Mouse (Mus musculus): ENCODE results near the gene Tbx6. TPM values are rescaled to one million over a fixed set of nuclear protein-coding genes. Genes with fewer than 3 reads are reported as not detected.
A peak's percentile ranks its signal among the peaks of the same experiment; 100 is the strongest.

Gene Tbx6
- polyA plus RNA-seq (2012; rRNA removed) = 1.1 and 1.2 TPM in 2 replicates

DNA sequence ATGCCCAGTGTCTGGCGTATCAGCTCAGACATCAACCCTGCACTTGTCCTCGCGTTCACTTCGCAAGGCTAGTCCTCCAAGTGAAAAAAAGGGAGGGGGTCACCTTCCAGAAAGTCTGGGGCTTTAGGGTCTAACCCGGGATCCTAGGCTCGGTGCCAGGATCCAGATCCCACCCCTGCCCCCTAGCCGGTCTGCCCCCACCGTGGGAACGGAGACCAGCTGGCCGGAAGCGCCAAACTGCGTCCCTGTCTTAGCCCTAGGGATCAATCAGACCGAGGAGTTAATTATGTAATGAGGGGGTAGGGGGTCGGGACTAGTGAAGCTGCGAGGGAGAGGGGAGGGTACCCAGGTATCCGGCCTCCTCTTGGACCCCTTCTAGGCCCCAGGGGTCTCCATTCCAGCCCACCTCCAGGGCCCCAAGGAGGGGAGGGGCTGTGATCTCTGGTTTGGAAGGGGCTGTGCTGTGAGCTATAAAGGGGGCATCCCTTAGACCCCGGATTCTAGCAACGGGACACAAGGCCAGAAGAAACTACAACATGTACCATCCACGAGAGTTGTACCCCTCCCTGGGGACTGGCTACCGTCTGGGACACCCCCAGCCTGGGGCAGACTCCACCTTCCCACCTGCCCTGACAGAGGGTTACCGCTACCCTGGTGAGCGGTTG lies at the start of gene Tbx6:
Gene Tbx6 (plus strand): TSS at position 513 of the 665 bp plus-strand sequence.
- Histone ChIP-seq H3K27ac (ENCODE audit: control insufficient read depth, insufficient read depth, low read depth, low read length) (no peak within 1 kb of the TSS), H3K36me3 (ENCODE audit: control insufficient read depth, insufficient read depth, low read length) (no peaks in the 10 kb centered on the region; the same call in 1 of the 2 replicates), H3K4me1 (ENCODE audit: control insufficient read depth, insufficient read depth, low read length) (peaks cover 19% of the 10 kb centered on the region), H3K4me3 (ENCODE audit: control insufficient read depth, low read depth, low read length) (peak within 1 kb of the TSS; percentile 18; the same call in 1 of the 2 replicates), H3K27me3 (ENCODE audit: control insufficient read depth, insufficient read depth, low read length) (no peaks in the 10 kb centered on the region)
- TF ChIP-seq POLR2A (IDR thresholded peaks at IDR 0.05; ENCODE audit: control insufficient read depth, low read depth, low read length) (no peak), CTCF (IDR thresholded peaks at IDR 0.05; ENCODE audit: control insufficient read depth, insufficient read depth, insufficient replicate concordance, low read depth, low read length) (no peak)

DNA sequence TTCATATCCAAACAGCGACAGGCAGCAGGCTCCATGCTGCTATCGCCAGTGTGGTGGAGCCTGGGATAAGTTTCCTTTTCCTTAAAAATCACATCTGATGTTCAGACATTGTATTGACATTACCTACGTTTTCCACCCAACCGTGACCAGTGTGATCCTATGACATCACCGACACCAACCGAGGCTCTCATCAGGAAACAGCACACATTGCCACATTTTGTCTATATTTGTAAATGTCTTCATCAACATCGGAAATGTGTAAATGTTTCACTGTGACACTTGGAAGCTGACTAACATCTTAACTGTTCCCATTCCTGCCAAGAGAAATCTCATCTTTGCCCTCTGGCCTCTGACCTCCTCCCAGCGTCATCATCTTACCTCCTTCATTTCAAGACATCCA lies 45.2 kb upstream of the Tbx6 start:
- no peak overlapping the region for H3K27ac ChIP-seq (ENCODE audit: control insufficient read depth, insufficient read depth, low read depth, low read length)
- H3K4me3 ChIP-seq (ENCODE audit: control insufficient read depth, low read depth, low read length) = no peak overlapping the region
- H3K27me3 ChIP-seq (ENCODE audit: control insufficient read depth, insufficient read depth, low read length) = no peaks in the 10 kb centered on the region
- H3K4me1 ChIP-seq (ENCODE audit: control insufficient read depth, insufficient read depth, low read length) = peaks cover 11% of the 10 kb centered on the region
- H3K36me3 ChIP-seq (ENCODE audit: control insufficient read depth, insufficient read depth, low read length) = no peaks in the 10 kb centered on the region
- TF ChIP-seq CTCF (IDR thresholded peaks at IDR 0.05; ENCODE audit: control insufficient read depth, insufficient read depth, insufficient replicate concordance, low read depth, low read length) (no peak), POLR2A (IDR thresholded peaks at IDR 0.05; ENCODE audit: control insufficient read depth, low read depth, low read length) (no peak)

- H3K4me1 ChIP-seq (ENCODE audit: control insufficient read depth, insufficient read depth, low read length) = peaks cover 13% of the 10 kb centered on the region
- H3K27ac ChIP-seq (ENCODE audit: control insufficient read depth, insufficient read depth, low read depth, low read length) = peak overlapping the region; percentile 1; the same call in 1 of the 2 replicates
- no peaks in the 10 kb centered on the region for H3K36me3 ChIP-seq (ENCODE audit: control insufficient read depth, insufficient read depth, low read length)
- H3K4me3 ChIP-seq (ENCODE audit: control insufficient read depth, low read depth, low read length) = peak overlapping the region; percentile 88
- no peaks in the 10 kb centered on the region for H3K27me3 ChIP-seq (ENCODE audit: control insufficient read depth, insufficient read depth, low read length)
- TF ChIP-seq CTCF (IDR thresholded peaks at IDR 0.05; ENCODE audit: control insufficient read depth, insufficient read depth, insufficient replicate concordance, low read depth, low read length) (no peak), POLR2A (IDR thresholded peaks at IDR 0.05; ENCODE audit: control insufficient read depth, low read depth, low read length) (peak; percentile 10; the same call in 1 of the 2 replicates)
These were observed 41.7 kb upstream of the Tbx6 start for GRCm38 (mm10) chr7:126739551-126739950.

DNA sequence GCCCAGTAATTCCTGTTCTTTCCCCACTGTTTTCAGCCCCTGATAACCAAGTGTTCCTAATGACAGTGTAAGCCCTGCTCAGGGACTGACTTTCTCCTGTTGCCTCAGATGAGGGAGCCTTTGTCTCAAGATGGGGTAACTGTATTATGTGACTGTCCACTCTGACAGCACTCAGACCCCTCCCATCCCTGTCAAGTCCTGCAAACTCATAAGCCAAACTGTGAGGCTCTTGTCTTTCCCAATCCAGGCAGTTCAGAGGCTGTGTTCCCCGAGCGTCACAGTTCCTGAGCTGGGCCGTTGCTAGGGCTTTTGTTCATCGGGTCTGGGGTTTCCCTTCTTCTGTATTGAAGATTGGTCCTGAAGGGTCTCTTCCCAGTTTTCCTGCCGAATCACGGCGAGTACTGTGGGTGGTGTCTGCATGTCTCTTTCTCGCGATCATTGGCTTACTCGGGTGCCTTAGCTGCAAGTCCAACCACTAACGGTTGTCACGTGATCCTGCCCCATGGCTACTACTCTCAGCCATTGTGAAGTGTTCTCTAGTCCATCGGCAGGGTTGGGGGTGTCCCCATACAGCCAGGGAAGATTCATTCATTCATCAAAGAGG lies 41.0 kb upstream of the Tbx6 start:
- TF ChIP-seq POLR2A (IDR thresholded peaks at IDR 0.05; ENCODE audit: control insufficient read depth, low read depth, low read length) = no peak
- no peak for TF ChIP-seq CTCF (IDR thresholded peaks at IDR 0.05; ENCODE audit: control insufficient read depth, insufficient read depth, insufficient replicate concordance, low read depth, low read length)
- H3K27me3 ChIP-seq (ENCODE audit: control insufficient read depth, insufficient read depth, low read length) = no peaks in the 10 kb centered on the region
- no peaks in the 10 kb centered on the region for H3K36me3 ChIP-seq (ENCODE audit: control insufficient read depth, insufficient read depth, low read length)
- H3K4me1 ChIP-seq (ENCODE audit: control insufficient read depth, insufficient read depth, low read length) = peaks cover 13% of the 10 kb centered on the region
- H3K27ac ChIP-seq (ENCODE audit: control insufficient read depth, insufficient read depth, low read depth, low read length) = peak overlapping the region; percentile 1
- H3K4me3 ChIP-seq (ENCODE audit: control insufficient read depth, low read depth, low read length) = peak overlapping the region; percentile 88

GRCm38 (mm10) chr7:126740977-126741376 lies 40.3 kb upstream of the Tbx6 start:
- Histone ChIP-seq H3K27ac (ENCODE audit: control insufficient read depth, insufficient read depth, low read depth, low read length) (peak overlapping the region; percentile 1; the same call in 1 of the 2 replicates), H3K4me1 (ENCODE audit: control insufficient read depth, insufficient read depth, low read length) (peaks cover 13% of the 10 kb centered on the region), H3K27me3 (ENCODE audit: control insufficient read depth, insufficient read depth, low read length) (no peaks in the 10 kb centered on the region), H3K36me3 (ENCODE audit: control insufficient read depth, insufficient read depth, low read length) (no peaks in the 10 kb centered on the region), H3K4me3 (ENCODE audit: control insufficient read depth, low read depth, low read length) (peak overlapping the region; percentile 88)
- TF ChIP-seq CTCF (IDR thresholded peaks at IDR 0.05; ENCODE audit: control insufficient read depth, insufficient read depth, insufficient replicate concordance, low read depth, low read length) = no peak
- TF ChIP-seq POLR2A (IDR thresholded peaks at IDR 0.05; ENCODE audit: control insufficient read depth, low read depth, low read length) = no peak

DNA sequence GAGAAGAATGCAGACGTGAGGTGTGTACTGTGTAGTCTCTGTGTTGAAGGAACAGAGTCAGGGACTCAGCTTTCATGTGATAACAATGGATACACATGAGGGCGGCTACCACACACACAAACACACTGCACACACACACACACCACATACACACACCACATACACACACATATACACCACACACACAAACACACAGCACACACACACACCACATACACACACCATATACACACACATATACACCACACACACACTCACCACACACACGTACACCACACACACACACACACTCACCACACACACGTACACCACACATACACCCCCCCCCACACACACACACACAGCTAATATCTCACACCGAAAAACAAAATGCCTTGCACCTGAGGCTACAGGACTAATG lies 39.8 kb upstream of the Tbx6 start:
- TF ChIP-seq POLR2A (IDR thresholded peaks at IDR 0.05; ENCODE audit: control insufficient read depth, low read depth, low read length) (no peak), CTCF (IDR thresholded peaks at IDR 0.05; ENCODE audit: control insufficient read depth, insufficient read depth, insufficient replicate concordance, low read depth, low read length) (no peak)
- Histone ChIP-seq H3K4me3 (ENCODE audit: control insufficient read depth, low read depth, low read length) (peak overlapping the region; percentile 88), H3K4me1 (ENCODE audit: control insufficient read depth, insufficient read depth, low read length) (peaks cover 13% of the 10 kb centered on the region), H3K27me3 (ENCODE audit: control insufficient read depth, insufficient read depth, low read length) (no peaks in the 10 kb centered on the region), H3K36me3 (ENCODE audit: control insufficient read depth, insufficient read depth, low read length) (no peaks in the 10 kb centered on the region), H3K27ac (ENCODE audit: control insufficient read depth, insufficient read depth, low read depth, low read length) (no peak overlapping the region)

DNA sequence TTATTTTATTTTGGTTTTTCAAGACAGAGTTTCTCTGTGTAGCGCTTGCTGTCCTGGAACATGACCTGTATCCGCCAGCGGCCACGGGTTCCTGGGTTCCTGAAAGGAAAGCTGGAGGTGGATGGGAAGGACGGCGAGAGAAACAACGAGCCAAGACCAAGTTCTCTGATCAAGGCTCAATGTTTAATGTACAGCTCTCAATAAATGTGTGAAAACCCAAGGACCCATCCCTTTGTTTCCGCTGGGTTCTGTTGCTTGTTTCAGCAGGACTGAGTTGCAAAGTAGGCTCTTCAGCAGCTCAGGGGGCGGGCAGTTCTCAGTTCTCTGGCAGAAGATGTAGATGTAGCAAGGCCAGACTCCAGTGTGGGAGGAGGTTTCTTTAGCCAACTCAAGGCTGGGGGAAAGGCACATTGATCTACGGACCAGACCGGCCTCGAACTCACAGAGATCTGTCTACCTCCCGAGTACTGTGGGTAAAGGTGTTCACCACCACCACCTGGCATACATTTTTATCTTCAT lies 39.3 kb upstream of the Tbx6 start:
- Histone ChIP-seq H3K36me3 (ENCODE audit: control insufficient read depth, insufficient read depth, low read length) (no peaks in the 10 kb centered on the region), H3K4me3 (ENCODE audit: control insufficient read depth, low read depth, low read length) (no peak overlapping the region), H3K27ac (ENCODE audit: control insufficient read depth, insufficient read depth, low read depth, low read length) (no peak overlapping the region), H3K27me3 (ENCODE audit: control insufficient read depth, insufficient read depth, low read length) (no peaks in the 10 kb centered on the region), H3K4me1 (ENCODE audit: control insufficient read depth, insufficient read depth, low read length) (peaks cover 13% of the 10 kb centered on the region)
- no peak for TF ChIP-seq POLR2A (IDR thresholded peaks at IDR 0.05; ENCODE audit: control insufficient read depth, low read depth, low read length)
- no peak for TF ChIP-seq CTCF (IDR thresholded peaks at IDR 0.05; ENCODE audit: control insufficient read depth, insufficient read depth, insufficient replicate concordance, low read depth, low read length)
